Mouse (Mus musculus) lung, postnatal 14 days (tissue): Measurements from ENCODE around the gene Klf16.

Experiments used
- DNase-seq: peaks from one replicate; pipeline ENCODE4 v3.0.0; 2021

Gene Klf16

GRCm38 (mm10) chr10:80577195-80578130 is at the start of gene Klf16:
Gene Klf16 (minus strand): TSS chr10:80577321.
- DNase-seq = peak; percentile 99

- no peak for DNase-seq
Measured at GRCm38 (mm10) chr10:80625764-80626163, 48.6 kb upstream of the Klf16 start.

GRCm38 (mm10) chr10:80623457-80624191 is 46.5 kb upstream of the Klf16 start:
- DNase-seq = peak; percentile 63

- peak; percentile 56 for DNase-seq
Measured at GRCm38 (mm10) chr10:80622661-80623456, 45.7 kb upstream of the Klf16 start, which contains the start of gene Csnk1g2. Gene Csnk1g2 (plus strand): TSS chr10:80622838.

- peak; percentile 99 for DNase-seq
Measured at GRCm38 (mm10) chr10:80621940-80622660, 45.0 kb upstream of the Klf16 start.

- no peak for DNase-seq
Measured at GRCm38 (mm10) chr10:80621690-80621939, 44.5 kb upstream of the Klf16 start.

- DNase-seq = no peak
Measured at GRCm38 (mm10) chr10:80620796-80621689, 43.9 kb upstream of the Klf16 start.

GRCm38 (mm10) chr10:80620365-80620764 is 43.2 kb upstream of the Klf16 start:
- no peak for DNase-seq

GRCm38 (mm10) chr10:80619465-80620244 is 42.5 kb upstream of the Klf16 start:
- DNase-seq = no peak

- peak; percentile 68 for DNase-seq
Measured at GRCm38 (mm10) chr10:80618181-80618580, 41.1 kb upstream of the Klf16 start.

GRCm38 (mm10) chr10:80614351-80614750 is 37.2 kb upstream of the Klf16 start:
- no peak for DNase-seq

GRCm38 (mm10) chr10:80613821-80614220 is 36.7 kb upstream of the Klf16 start:
- DNase-seq = no peak

- no peak for DNase-seq
Measured at GRCm38 (mm10) chr10:80611905-80612304, 34.8 kb upstream of the Klf16 start.

GRCm38 (mm10) chr10:80611024-80611423 is 33.9 kb upstream of the Klf16 start:
- DNase-seq = peak; percentile 74

- DNase-seq = no peak
Measured at GRCm38 (mm10) chr10:80610116-80610785, 33.1 kb upstream of the Klf16 start.

- DNase-seq = no peak
Measured at GRCm38 (mm10) chr10:80609269-80609924, 32.3 kb upstream of the Klf16 start.

- DNase-seq = no peak
Measured at GRCm38 (mm10) chr10:80608435-80608834, 31.3 kb upstream of the Klf16 start.

- no peak for DNase-seq
Measured at GRCm38 (mm10) chr10:80606737-80607350, 29.7 kb upstream of the Klf16 start.

- DNase-seq = no peak
Measured at GRCm38 (mm10) chr10:80606306-80606705, 29.2 kb upstream of the Klf16 start.
